Mouse (Mus musculus) midbrain, embryonic 11.5 days (tissue): ENCODE data around the gene Hoxc8. TPM values are rescaled to one million over a fixed set of nuclear protein-coding genes. Genes with fewer than 3 reads are reported as not detected.
A peak's percentile ranks its signal among the peaks of the same experiment; 100 is the strongest.

Experiments
- ATAC-seq: fragments of 200-750 bp; cut with Nextera tagmentation; 2 replicates; pipeline ENCODE4 v1.8.0; 2017; ENCODE audit warnings: moderate TSS enrichment, moderate library complexity; ENCODE audit not compliant: low FRiP score
- DNase-seq: peaks from one replicate; pipeline ENCODE4 v3.0.0; 2015; ENCODE audit warnings: low spot score; ENCODE audit errors: missing footprints
- H3K27ac ChIP-seq: fragments of 300-500 bp; sonication (generic); 2 replicates; pipeline ENCODE4 v1.5.1; 2014; ENCODE audit warnings: low read depth, low read length
- H3K27me3 ChIP-seq: fragments of 300-500 bp; sonication (generic); 2 replicates; pipeline ENCODE4 v1.6.1; 2014; ENCODE audit warnings: mild to moderate bottlenecking, low read length, moderate library complexity, mixed read lengths; ENCODE audit not compliant: control insufficient read depth, insufficient read depth
- H3K36me3 ChIP-seq: fragments of 300-500 bp; sonication (generic); 2 replicates; pipeline ENCODE4 v1.6.1; 2014; ENCODE audit warnings: mild to moderate bottlenecking, low read length, moderate library complexity, mixed read lengths; ENCODE audit not compliant: control insufficient read depth, insufficient read depth
- H3K4me1 ChIP-seq: fragments of 300-500 bp; sonication (generic); 2 replicates; pipeline ENCODE4 v1.6.1; 2014; ENCODE audit warnings: low read length; ENCODE audit not compliant: control insufficient read depth, insufficient read depth
- H3K4me2 ChIP-seq: fragments of 300-500 bp; sonication (generic); 2 replicates; pipeline ENCODE4 v1.6.1; 2014; ENCODE audit warnings: mild to moderate bottlenecking, moderate library complexity
- H3K4me3 ChIP-seq: fragments of 300-500 bp; sonication (generic); 2 replicates; pipeline ENCODE4 v1.5.1; 2014; ENCODE audit warnings: low read depth, low read length
- H3K9ac ChIP-seq: fragments of 300-500 bp; sonication (generic); 2 replicates; pipeline ENCODE4 v1.6.1; 2014; ENCODE audit warnings: low read length
- H3K9me3 ChIP-seq: fragments of 300-500 bp; sonication (generic); 2 replicates; pipeline ENCODE4 v1.6.1; 2016; ENCODE audit warnings: low read length; ENCODE audit not compliant: control insufficient read depth
- WGBS: fragments of 180-500 bp; shearing (Covaris S2); extraction: QIAGEN DNeasy Blood & Tissue Kit; methylation state at CpG from one replicate; pipeline ENCODE4 v1.1.7; 2014; 5-methylcytosine and 5-hydroxymethylcytosine counted together
- polyA plus RNA-seq: library from polyadenylated mRNA; unstranded; fragments of >200 nt; fragmentation: Nextera tagmentation; extraction: Ambion mirVana; gene quantifications from 2 replicates; pipeline ENCODE4 v1.2.1, GENCODE M21; 2014

The Hoxc8 gene
- polyA plus RNA-seq, 1 experiment from 2014 or later = not detected

DNA sequence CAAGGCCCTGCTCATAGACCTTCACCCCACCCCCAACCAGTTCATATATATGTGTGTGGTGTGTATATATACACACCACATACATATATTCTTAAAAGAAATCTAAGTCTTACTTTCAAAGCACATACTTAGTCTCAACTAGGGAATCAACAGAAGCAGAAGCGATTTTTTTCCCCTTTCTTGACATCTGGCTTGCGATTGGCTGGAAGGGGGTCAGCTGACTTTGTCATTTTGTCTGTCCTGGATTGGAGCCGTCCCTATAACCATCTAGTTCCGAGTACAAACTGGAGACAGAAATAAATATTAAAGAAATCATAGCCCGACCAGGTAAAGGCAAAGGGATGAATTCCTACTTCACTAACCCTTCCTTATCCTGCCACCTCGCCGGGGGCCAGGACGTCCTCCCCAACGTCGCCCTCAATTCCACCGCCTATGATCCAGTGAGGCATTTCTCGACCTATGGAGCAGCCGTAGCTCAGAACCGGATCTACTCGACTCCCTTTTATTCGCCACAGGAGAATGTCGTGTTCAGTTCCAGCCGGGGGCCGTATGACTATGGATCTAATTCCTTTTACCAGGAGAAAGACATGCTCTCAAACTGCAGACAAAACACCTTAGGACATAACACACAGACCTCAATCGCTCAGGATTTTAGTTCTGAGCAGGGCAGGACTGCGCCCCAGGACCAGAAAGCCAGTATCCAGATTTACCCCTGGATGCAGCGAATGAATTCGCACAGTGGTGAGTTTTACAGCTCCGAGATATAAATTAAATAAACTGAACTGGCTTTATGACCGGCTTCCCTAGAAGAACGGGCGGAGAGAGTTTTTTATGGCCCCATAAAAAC lies 19.1 kb downstream of the Hoxc8 start:
- no peak for ATAC-seq
- 1% methylated on average over 27 of the region's 27 CpGs for WGBS
- H3K9ac ChIP-seq = no peak overlapping the region
- DNase-seq = no peak
- H3K27me3 ChIP-seq = peaks cover 99% of the 10 kb centered on the region
- H3K4me1 ChIP-seq = no peaks in the 10 kb centered on the region
- H3K36me3 ChIP-seq = no peaks in the 10 kb centered on the region
- H3K4me2 ChIP-seq = no peak overlapping the region
- H3K27ac ChIP-seq = no peak overlapping the region
- no peak overlapping the region for H3K4me3 ChIP-seq
- no peaks in the 10 kb centered on the region for H3K9me3 ChIP-seq

DNA sequence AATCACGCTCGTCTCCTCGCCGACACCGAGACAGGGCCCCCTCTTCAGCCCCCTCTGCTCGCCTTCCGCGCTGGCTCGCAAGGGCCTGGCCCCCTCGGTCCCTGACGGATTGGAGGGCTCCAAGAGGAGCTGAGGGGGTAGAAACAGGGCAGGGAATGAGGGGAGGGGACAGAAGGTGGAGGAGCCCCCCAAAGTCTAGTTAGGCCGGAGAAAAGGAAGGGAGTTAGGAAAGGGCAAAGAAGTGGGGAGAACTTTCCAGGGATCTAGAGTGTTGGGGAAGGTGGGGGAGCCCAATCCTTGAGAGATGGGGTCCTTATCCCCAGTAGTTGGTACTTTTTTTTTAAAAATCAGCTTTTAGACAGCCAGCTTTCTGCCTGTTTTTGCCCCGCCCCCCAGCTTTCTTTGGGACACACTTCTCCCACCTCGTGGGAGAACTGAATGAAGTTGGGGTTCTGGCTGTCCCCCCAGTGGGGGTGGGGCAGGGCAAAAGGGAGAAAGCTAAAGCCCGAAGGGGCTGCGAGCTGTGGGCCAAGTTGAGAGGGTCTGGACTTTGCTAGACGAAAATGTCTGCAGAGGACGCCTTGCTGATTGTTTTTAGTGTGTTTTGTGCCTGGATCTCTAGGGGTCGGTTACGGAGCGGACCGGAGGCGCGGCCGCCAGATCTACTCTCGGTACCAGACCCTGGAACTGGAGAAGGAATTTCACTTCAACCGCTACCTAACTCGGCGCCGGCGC lies 19.9 kb downstream of the Hoxc8 start:
- no peak for ATAC-seq
- Histone ChIP-seq H3K27ac (no peak overlapping the region), H3K9ac (no peak overlapping the region), H3K4me1 (no peaks in the 10 kb centered on the region), H3K4me2 (no peak overlapping the region), H3K27me3 (peaks cover 99% of the 10 kb centered on the region), H3K36me3 (no peaks in the 10 kb centered on the region), H3K9me3 (no peaks in the 10 kb centered on the region), H3K4me3 (no peak overlapping the region)
- 1% methylated on average over 31 of the region's 31 CpGs for WGBS
- no peak for DNase-seq

DNA sequence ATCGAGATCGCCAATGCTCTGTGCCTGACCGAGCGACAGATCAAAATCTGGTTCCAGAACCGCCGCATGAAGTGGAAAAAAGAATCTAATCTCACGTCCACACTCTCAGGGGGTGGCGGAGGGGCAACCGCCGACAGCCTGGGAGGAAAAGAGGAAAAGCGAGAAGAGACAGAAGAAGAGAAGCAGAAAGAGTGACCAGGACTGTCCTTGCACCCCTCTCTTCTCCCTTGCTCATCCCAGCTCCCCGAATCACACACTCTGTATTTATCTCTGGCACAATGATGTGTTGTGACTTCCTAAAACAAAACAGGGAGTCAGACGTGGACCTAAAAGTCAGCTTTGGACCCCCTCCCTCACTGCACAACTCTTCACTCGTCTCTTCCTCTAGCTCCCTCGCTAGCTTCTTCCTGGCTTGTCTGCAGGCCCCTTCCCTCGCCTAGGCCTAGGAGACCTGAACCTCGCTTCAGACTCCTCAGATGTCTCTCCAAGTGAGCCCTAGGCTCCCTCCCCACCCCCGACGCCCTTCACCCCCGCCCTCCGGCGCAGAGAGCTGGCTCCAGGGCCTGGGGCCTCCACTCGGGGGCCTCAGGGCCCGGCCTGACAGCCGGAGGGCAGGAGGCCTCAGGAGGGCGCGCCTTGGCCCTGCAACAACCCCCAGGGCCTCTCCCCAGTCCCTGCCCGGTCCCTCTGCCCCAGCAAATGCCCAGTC lies 20.6 kb downstream of the Hoxc8 start:
- no peak overlapping the region for H3K9ac ChIP-seq
- under 1% methylated on average over 28 of the region's 28 CpGs for WGBS
- no peak for ATAC-seq
- no peaks in the 10 kb centered on the region for H3K4me1 ChIP-seq
- H3K4me3 ChIP-seq = no peak overlapping the region
- H3K27ac ChIP-seq = no peak overlapping the region
- no peaks in the 10 kb centered on the region for H3K36me3 ChIP-seq
- no peak for DNase-seq
- no peak overlapping the region for H3K4me2 ChIP-seq
- H3K27me3 ChIP-seq = peaks cover 99% of the 10 kb centered on the region
- no peaks in the 10 kb centered on the region for H3K9me3 ChIP-seq

DNA sequence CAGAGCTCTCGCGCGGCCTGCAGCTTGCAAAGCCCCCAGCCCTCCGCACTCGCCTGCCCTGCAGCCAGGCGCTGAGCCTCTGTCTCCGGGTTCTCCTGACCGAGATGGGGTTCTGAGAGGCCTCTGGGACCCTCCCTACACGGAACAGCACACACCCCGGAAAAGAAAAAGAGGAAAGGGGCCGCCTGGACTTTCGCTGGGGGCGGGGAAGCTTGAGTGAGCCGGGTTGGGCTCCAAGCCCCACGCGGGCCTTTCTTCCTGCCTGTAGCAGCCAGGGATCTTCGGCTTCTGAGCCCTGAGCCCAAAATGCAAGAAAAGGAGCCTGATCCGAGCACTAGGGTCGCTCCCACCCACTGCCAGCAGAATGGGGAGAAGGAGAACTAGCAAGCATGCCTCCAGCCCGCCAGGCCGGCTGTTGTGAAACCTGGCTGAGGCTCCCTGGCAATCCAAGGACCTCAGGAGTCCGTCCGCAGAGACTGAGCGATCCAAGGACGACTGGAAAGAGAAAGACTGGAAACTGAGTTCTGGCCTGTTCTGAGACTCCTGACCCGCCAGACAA lies 21.6 kb downstream of the Hoxc8 start:
- H3K4me2 ChIP-seq = no peak overlapping the region
- H3K9me3 ChIP-seq = no peaks in the 10 kb centered on the region
- under 1% methylated on average over 26 of the region's 26 CpGs for WGBS
- H3K36me3 ChIP-seq = no peaks in the 10 kb centered on the region
- H3K4me3 ChIP-seq = no peak overlapping the region
- no peak overlapping the region for H3K27ac ChIP-seq
- ATAC-seq (no peak), DNase-seq (peak; percentile 95)
- H3K27me3 ChIP-seq = peaks cover 99% of the 10 kb centered on the region
- no peaks in the 10 kb centered on the region for H3K4me1 ChIP-seq
- no peak overlapping the region for H3K9ac ChIP-seq

DNA sequence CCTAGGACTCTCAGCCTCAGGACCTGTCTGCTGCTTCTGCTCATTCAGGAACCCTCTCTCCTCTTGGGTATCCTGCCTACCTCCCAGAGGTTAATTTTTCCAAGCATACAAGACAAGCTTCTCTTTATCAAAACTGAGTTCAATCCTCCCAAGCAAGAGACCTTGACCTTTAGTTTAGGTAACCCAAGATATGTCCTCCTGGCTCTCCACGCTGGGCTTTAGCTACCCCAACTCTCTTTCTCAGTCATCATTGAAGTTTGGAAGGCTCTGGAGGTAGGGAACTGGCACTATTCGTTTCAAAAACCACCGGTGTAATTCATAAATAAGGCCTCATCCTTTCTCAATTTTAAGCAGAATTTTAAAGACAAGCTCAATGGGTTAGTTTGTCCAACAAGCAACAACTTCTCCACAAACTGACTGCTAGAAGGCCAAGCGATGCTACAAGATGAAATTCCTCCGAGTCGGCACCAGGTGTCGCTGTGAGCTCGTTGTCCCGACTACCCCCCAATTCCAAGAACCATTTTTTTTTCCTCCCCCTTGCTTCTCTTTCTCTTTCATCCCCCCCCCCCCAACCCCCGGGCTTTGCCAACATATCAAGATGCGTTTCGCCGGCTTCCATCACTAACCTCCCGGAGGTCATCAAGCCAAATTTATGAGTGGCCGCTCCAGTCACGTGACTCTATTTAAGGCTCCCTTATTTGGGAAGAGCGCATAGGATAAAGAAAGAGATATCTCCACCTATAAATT lies 23.0 kb downstream of the Hoxc8 start:
- ATAC-seq (no peak), DNase-seq (peak; percentile 95)
- no peak overlapping the region for H3K9ac ChIP-seq
- no peaks in the 10 kb centered on the region for H3K4me1 ChIP-seq
- no peak overlapping the region for H3K27ac ChIP-seq
- no peak overlapping the region for H3K4me3 ChIP-seq
- H3K9me3 ChIP-seq = no peaks in the 10 kb centered on the region
- H3K36me3 ChIP-seq = no peaks in the 10 kb centered on the region
- 2% methylated on average over 17 of the region's 17 CpGs for WGBS
- peaks cover 99% of the 10 kb centered on the region for H3K27me3 ChIP-seq
- no peak overlapping the region for H3K4me2 ChIP-seq

DNA sequence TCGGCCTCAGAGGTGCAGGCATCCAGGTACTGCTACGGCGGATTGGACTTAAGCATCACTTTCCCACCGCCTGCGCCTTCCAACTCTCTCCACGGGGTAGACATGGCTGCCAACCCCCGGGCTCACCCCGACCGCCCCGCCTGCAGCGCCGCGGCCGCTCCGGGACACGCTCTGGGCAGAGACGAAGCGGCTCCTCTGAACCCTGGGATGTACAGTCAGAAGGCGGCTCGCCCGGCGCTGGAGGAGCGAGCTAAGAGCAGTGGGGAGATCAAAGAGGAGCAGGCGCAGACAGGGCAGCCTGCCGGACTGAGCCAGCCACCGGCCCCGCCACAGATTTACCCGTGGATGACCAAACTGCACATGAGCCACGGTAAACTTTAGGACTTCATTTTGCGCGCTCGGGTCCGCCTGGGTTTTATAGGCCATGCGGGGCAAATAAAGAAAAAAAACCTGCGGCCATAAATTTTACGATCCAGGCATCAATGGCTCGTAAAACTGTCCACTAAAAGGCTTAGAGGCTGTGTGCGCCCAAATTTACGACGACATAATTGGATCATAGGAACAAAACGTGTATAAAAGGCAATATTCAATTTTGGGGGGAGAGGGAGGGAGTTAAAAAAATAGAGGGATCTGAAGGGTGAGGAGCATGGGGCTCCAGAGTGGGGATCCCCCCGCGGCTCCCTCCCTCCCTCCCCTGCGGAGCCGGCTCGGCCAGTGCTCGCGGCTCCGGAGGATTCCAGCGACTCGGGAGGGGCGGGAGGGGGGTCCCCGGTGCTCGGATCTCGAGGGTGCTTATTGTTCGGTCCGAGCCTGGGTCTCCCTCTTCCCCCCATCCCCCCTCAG lies 24.0 kb downstream of the Hoxc8 start:
- Histone ChIP-seq H3K27ac (no peak overlapping the region), H3K9ac (no peak overlapping the region)

DNA sequence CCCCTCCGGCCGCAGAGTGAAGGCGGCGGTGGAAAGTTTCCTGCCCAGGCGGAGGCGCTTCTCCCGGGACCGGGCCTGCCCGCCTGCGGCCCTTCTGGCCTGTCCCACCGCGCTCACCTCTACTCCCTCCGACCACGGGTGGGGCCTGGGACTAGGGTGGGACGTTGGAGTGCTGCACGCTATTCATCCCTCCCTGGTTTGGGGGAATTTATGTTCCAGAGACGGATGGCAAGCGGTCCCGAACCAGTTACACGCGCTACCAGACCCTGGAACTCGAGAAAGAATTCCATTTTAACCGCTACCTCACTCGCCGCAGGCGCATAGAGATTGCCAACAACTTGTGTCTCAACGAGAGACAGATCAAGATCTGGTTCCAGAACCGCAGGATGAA lies 24.6 kb downstream of the Hoxc8 start:
- ATAC-seq (no peak), DNase-seq (peak; percentile 95)
- under 1% methylated on average over 27 of the region's 28 CpGs for WGBS
- peaks cover 99% of the 10 kb centered on the region for H3K27me3 ChIP-seq
- H3K27ac ChIP-seq = no peak overlapping the region
- H3K4me3 ChIP-seq = no peak overlapping the region
- no peaks in the 10 kb centered on the region for H3K36me3 ChIP-seq
- H3K4me1 ChIP-seq = no peaks in the 10 kb centered on the region
- no peak overlapping the region for H3K9ac ChIP-seq
- no peaks in the 10 kb centered on the region for H3K9me3 ChIP-seq
- no peak overlapping the region for H3K4me2 ChIP-seq

More for the DNA sequence above, 24.0 kb downstream of the Hoxc8 start:
- no peak overlapping the region for H3K4me3 ChIP-seq
- H3K4me2 ChIP-seq = no peak overlapping the region
- no peaks in the 10 kb centered on the region for H3K36me3 ChIP-seq
- H3K4me1 ChIP-seq = no peaks in the 10 kb centered on the region
- ATAC-seq (no peak), DNase-seq (peak; percentile 94)
- H3K27me3 ChIP-seq = peaks cover 99% of the 10 kb centered on the region
- H3K9me3 ChIP-seq = no peaks in the 10 kb centered on the region
- WGBS = 1% methylated on average over 57 of the region's 57 CpGs
